Mouse (Mus musculus) embryonic facial prominence, embryonic 13.5 days (tissue): ENCODE measurements around the gene E130308A19Rik. TPM values are rescaled to one million over a fixed set of nuclear protein-coding genes. Genes with fewer than 3 reads are reported as not detected.

Source experiments
- ATAC-seq: fragments of 200-750 bp; cut with Nextera tagmentation; 2 replicates; pipeline ENCODE4 v1.8.0; 2017; ENCODE audit warnings: low read depth; ENCODE audit not compliant: insufficient number of reproducible peaks, insufficient read depth, low FRiP score, low TSS enrichment
- H3K27ac ChIP-seq: fragments of 300-500 bp; sonication (generic); 2 replicates; pipeline ENCODE4 v1.5.1; 2015; ENCODE audit warnings: moderate library complexity, mild to moderate bottlenecking, inconsistent platforms
- H3K27me3 ChIP-seq: fragments of 300-500 bp; sonication (generic); 2 replicates; pipeline ENCODE4 v1.6.1; 2015; ENCODE audit warnings: mild to moderate bottlenecking, inconsistent platforms
- H3K36me3 ChIP-seq: fragments of 300-500 bp; sonication (generic); 2 replicates; pipeline ENCODE4 v1.6.1; 2015; ENCODE audit warnings: mild to moderate bottlenecking, inconsistent platforms
- H3K4me1 ChIP-seq: fragments of 300-500 bp; sonication (generic); 2 replicates; pipeline ENCODE4 v1.6.1; 2015; ENCODE audit warnings: inconsistent platforms
- H3K4me2 ChIP-seq: fragments of 300-500 bp; sonication (generic); 2 replicates; pipeline ENCODE4 v1.6.1; 2015; ENCODE audit warnings: moderate library complexity, mild to moderate bottlenecking, inconsistent platforms
- H3K4me3 ChIP-seq: fragments of 300-500 bp; sonication (generic); 2 replicates; pipeline ENCODE4 v1.5.1; 2015; ENCODE audit warnings: mild to moderate bottlenecking, inconsistent platforms
- H3K9ac ChIP-seq: fragments of 300-500 bp; sonication (generic); 2 replicates; pipeline ENCODE4 v1.6.1; 2015; ENCODE audit warnings: mild to moderate bottlenecking, inconsistent platforms
- H3K9me3 ChIP-seq: fragments of 300-500 bp; sonication (generic); 2 replicates; pipeline ENCODE4 v1.6.1; 2016; ENCODE audit warnings: inconsistent platforms
- WGBS: fragments of 180-500 bp; shearing (Covaris S2); methylation state at CpG from one replicate; pipeline ENCODE4 v1.1.7; 2015; ENCODE audit warnings: mixed read lengths; 5-methylcytosine and 5-hydroxymethylcytosine counted together
- polyA plus RNA-seq: library from polyadenylated mRNA; unstranded; fragments of >200 nt; fragmentation: Nextera tagmentation; extraction: Ambion mirVana; gene quantifications from 2 replicates; pipeline ENCODE4 v1.2.1, GENCODE M21; 2015

Gene E130308A19Rik
- polyA plus RNA-seq, 1 experiment from 2014 or later: 26.6 TPM

- H3K4me3 ChIP-seq: no peak overlapping the region
- no peaks in the 10 kb centered on the region for H3K9me3 ChIP-seq
- no peak overlapping the region for H3K9ac ChIP-seq
- peaks cover 5% of the 10 kb centered on the region; the same call in 1 of the 2 replicates for H3K4me1 ChIP-seq
- H3K27me3 ChIP-seq: no peaks in the 10 kb centered on the region
- no peak for ATAC-seq
- WGBS: 60% methylated on average over 3 of the region's 3 CpGs
- H3K27ac ChIP-seq: no peak overlapping the region
- peaks cover 4% of the 10 kb centered on the region; the same call in 1 of the 2 replicates for H3K36me3 ChIP-seq
- H3K4me2 ChIP-seq: no peak overlapping the region
Observed at GRCm38 (mm10) chr4:59666550-59667317, 40.7 kb downstream of the E130308A19Rik start.

GRCm38 (mm10) chr4:59668050-59668449 is 42.0 kb downstream of the E130308A19Rik start:
- H3K27me3 ChIP-seq: no peaks in the 10 kb centered on the region
- no peak overlapping the region for H3K4me2 ChIP-seq
- H3K4me1 ChIP-seq: peaks cover 5% of the 10 kb centered on the region; the same call in 1 of the 2 replicates
- H3K9ac ChIP-seq: no peak overlapping the region
- ATAC-seq: no peak
- H3K9me3 ChIP-seq: no peaks in the 10 kb centered on the region
- no peak overlapping the region for H3K27ac ChIP-seq
- WGBS: 45% methylated on average over 3 of the region's 3 CpGs
- H3K4me3 ChIP-seq: no peak overlapping the region
- H3K36me3 ChIP-seq: no peaks in the 10 kb centered on the region

- Histone ChIP-seq H3K36me3 (no peaks in the 10 kb centered on the region), H3K4me3 (no peak overlapping the region), H3K27ac (no peak overlapping the region), H3K27me3 (no peaks in the 10 kb centered on the region), H3K9me3 (no peaks in the 10 kb centered on the region), H3K4me1 (peaks cover 5% of the 10 kb centered on the region; the same call in 1 of the 2 replicates), H3K9ac (no peak overlapping the region), H3K4me2 (no peak overlapping the region)
- ATAC-seq: no peak
- 89% methylated on average over 1 of the region's 1 CpGs for WGBS
Observed at GRCm38 (mm10) chr4:59669131-59669530, 43.1 kb downstream of the E130308A19Rik start.

GRCm38 (mm10) chr4:59670015-59670414 is 44.0 kb downstream of the E130308A19Rik start:
- Histone ChIP-seq H3K9ac (no peak overlapping the region), H3K27me3 (no peaks in the 10 kb centered on the region), H3K27ac (no peak overlapping the region), H3K9me3 (no peaks in the 10 kb centered on the region), H3K36me3 (no peaks in the 10 kb centered on the region), H3K4me3 (no peak overlapping the region), H3K4me2 (no peak overlapping the region), H3K4me1 (peaks cover 5% of the 10 kb centered on the region; the same call in 1 of the 2 replicates)
- WGBS: 64% methylated on average over 2 of the region's 2 CpGs
- ATAC-seq: no peak

GRCm38 (mm10) chr4:59673423-59674117 is 47.6 kb downstream of the E130308A19Rik start:
- Histone ChIP-seq H3K27me3 (no peaks in the 10 kb centered on the region), H3K27ac (no peak overlapping the region), H3K4me3 (no peak overlapping the region), H3K36me3 (no peaks in the 10 kb centered on the region), H3K4me2 (no peak overlapping the region), H3K4me1 (no peaks in the 10 kb centered on the region), H3K9me3 (no peaks in the 10 kb centered on the region), H3K9ac (no peak overlapping the region)
- WGBS: 83% methylated on average over 2 of the region's 2 CpGs
- no peak for ATAC-seq

- 80% methylated on average over 8 of the region's 8 CpGs for WGBS
Observed at GRCm38 (mm10) chr4:59674929-59675679, 49.1 kb downstream of the E130308A19Rik start.

GRCm38 (mm10) chr4:59675699-59676098 is 49.7 kb downstream of the E130308A19Rik start:
- Histone ChIP-seq H3K27me3 (no peaks in the 10 kb centered on the region), H3K9ac (no peak overlapping the region), H3K4me3 (no peak overlapping the region), H3K9me3 (no peaks in the 10 kb centered on the region), H3K36me3 (no peaks in the 10 kb centered on the region), H3K4me1 (no peaks in the 10 kb centered on the region), H3K4me2 (no peak overlapping the region), H3K27ac (no peak overlapping the region)
- no peak for ATAC-seq
- 78% methylated on average over 3 of the region's 3 CpGs for WGBS

More at GRCm38 (mm10) chr4:59674929-59675679, 49.1 kb downstream of the E130308A19Rik start:
- no peak for ATAC-seq
- Histone ChIP-seq H3K4me2 (no peak overlapping the region), H3K4me1 (no peaks in the 10 kb centered on the region), H3K27me3 (no peaks in the 10 kb centered on the region), H3K9ac (no peak overlapping the region), H3K27ac (no peak overlapping the region), H3K4me3 (no peak overlapping the region), H3K9me3 (no peaks in the 10 kb centered on the region), H3K36me3 (no peaks in the 10 kb centered on the region)

GRCm38 (mm10) chr4:59681383-59681782 is 55.4 kb downstream of the E130308A19Rik start:
- no peak overlapping the region for H3K4me2 ChIP-seq
- ATAC-seq: no peak
- H3K27me3 ChIP-seq: no peaks in the 10 kb centered on the region
- H3K27ac ChIP-seq: no peak overlapping the region
- 83% methylated on average over 1 of the region's 1 CpGs for WGBS
- no peaks in the 10 kb centered on the region for H3K9me3 ChIP-seq
- H3K36me3 ChIP-seq: no peaks in the 10 kb centered on the region
- H3K4me3 ChIP-seq: no peak overlapping the region
- H3K4me1 ChIP-seq: peaks cover 3% of the 10 kb centered on the region; the same call in 1 of the 2 replicates
- no peak overlapping the region for H3K9ac ChIP-seq

- WGBS: 81% methylated on average over 3 of the region's 3 CpGs
- ATAC-seq: no peak
- Histone ChIP-seq H3K27me3 (no peaks in the 10 kb centered on the region), H3K36me3 (no peaks in the 10 kb centered on the region), H3K4me2 (no peak overlapping the region), H3K27ac (no peak overlapping the region), H3K4me3 (no peak overlapping the region), H3K9me3 (no peaks in the 10 kb centered on the region), H3K4me1 (peaks cover 3% of the 10 kb centered on the region; the same call in 1 of the 2 replicates), H3K9ac (no peak overlapping the region)
Observed at GRCm38 (mm10) chr4:59682491-59682890, 56.5 kb downstream of the E130308A19Rik start.

- H3K4me2 ChIP-seq: no peak overlapping the region
- H3K9ac ChIP-seq: no peak overlapping the region
- no peaks in the 10 kb centered on the region for H3K36me3 ChIP-seq
- H3K4me1 ChIP-seq: peaks cover 3% of the 10 kb centered on the region; the same call in 1 of the 2 replicates
- no peaks in the 10 kb centered on the region for H3K27me3 ChIP-seq
- H3K9me3 ChIP-seq: no peaks in the 10 kb centered on the region
- WGBS: 86% methylated on average over 10 of the region's 10 CpGs
- H3K4me3 ChIP-seq: no peak overlapping the region
- no peak overlapping the region for H3K27ac ChIP-seq
- no peak for ATAC-seq
Observed at GRCm38 (mm10) chr4:59682950-59683349, 56.9 kb downstream of the E130308A19Rik start.

GRCm38 (mm10) chr4:59684306-59684705 is 58.3 kb downstream of the E130308A19Rik start:
- Histone ChIP-seq H3K27ac (no peak overlapping the region), H3K4me3 (no peak overlapping the region), H3K4me1 (peaks cover 3% of the 10 kb centered on the region; the same call in 1 of the 2 replicates), H3K27me3 (no peaks in the 10 kb centered on the region), H3K9ac (no peak overlapping the region), H3K4me2 (no peak overlapping the region), H3K9me3 (no peaks in the 10 kb centered on the region), H3K36me3 (no peaks in the 10 kb centered on the region)
- no peak for ATAC-seq
- WGBS: 77% methylated on average over 4 of the region's 4 CpGs
